In genomic region chr10:60370601-60371061, GRCm38 (mm10) we compare ENCODE assay signal across 12 mouse cellular contexts. TPM values are rescaled to one million over a fixed set of nuclear protein-coding genes. Genes with fewer than 3 reads are reported as not detected.
DNase-seq lines count a peak whose midpoint lies in the region; ATAC-seq and TF ChIP-seq lines count a peak whose summit lies in the region.
"Had no signal": no experiment of that assay in that cellular context is flagged by ENCODE, and none has a peak within 500 bp of the region (broad histone marks: within the 10 kb centered on the region; RNA-seq: fewer than 3 reads in every experiment).

No protein-coding gene starts in this region.

- H3K27ac ChIP-seq in layer of hippocampus, adult 2 months, result peak overlapping the region; percentile 39; the same call in 1 of the 2 replicates
- no peak overlapping the region for H3K27ac ChIP-seq in forebrain, embryonic 10.5 days
- H3K27ac ChIP-seq: kidney, embryonic 15.5 days had no signal

- H3K4me1 ChIP-seq in forebrain, embryonic 10.5 days, result peaks cover 31% of the 10 kb centered on the region

- H3K4me3 ChIP-seq in layer of hippocampus, adult 2 months, result no peak overlapping the region
- H3K4me3 ChIP-seq in forebrain, embryonic 10.5 days, result no peak overlapping the region
- H3K4me3 ChIP-seq: kidney, embryonic 15.5 days had no signal

- peak; percentile 15 for ATAC-seq in common myeloid progenitor, adult 5-6 weeks (replicated peaks; ENCODE audit: low read depth, poor library complexity, severe bottlenecking)
- no peak for ATAC-seq in erythroblast, adult 5-6 weeks (replicated peaks; ENCODE audit: low FRiP score, poor library complexity, severe bottlenecking)
- ATAC-seq: Patski had no signal

- 78% methylated on average over 5 of the region's 5 CpGs for WGBS in forebrain, embryonic 10.5 days

- no peaks in the 10 kb centered on the region for H3K36me3 ChIP-seq in forebrain, embryonic 10.5 days (replicated peaks)
- H3K36me3 ChIP-seq: kidney, embryonic 15.5 days had no signal

- H3K27me3 ChIP-seq in forebrain, embryonic 10.5 days (ENCODE audit: poor library complexity, severe bottlenecking), result no peaks in the 10 kb centered on the region
- H3K27me3 ChIP-seq: kidney, embryonic 15.5 days; Patski had no signal

- no peak for DNase-seq in layer of hippocampus, adult 2 months (ENCODE audit: low spot score in 2 of 2)
- DNase-seq in layer of hippocampus, postnatal 25 days (ENCODE audit: extremely low spot score in 1 of 2, low spot score in 1 of 2), result no peak
- peak; percentile 62 to 67 for DNase-seq in CD8-positive naive resting alpha-beta T cell, adult 2 months (ENCODE audit: low read depth in 2 of 2, low spot score in 2 of 2)
- DNase-seq in spleen, postnatal 4 days (ENCODE audit: low spot score in 2 of 2), result peak; percentile 50 to 77
- DNase-seq in forebrain, embryonic 10.5 days (ENCODE audit: extremely low spot score, low spot score), result no peak
- no peak for DNase-seq in gastrocnemius, adult 18-20 months (ENCODE audit: low spot score)
- DNase-seq: heart, postnatal 14 days; lung, postnatal 14 days had no signal

- TF ChIP-seq CTCF in layer of hippocampus, adult 2 months (conservative IDR thresholded peaks at IDR 0.05), result no peak

- no peaks in the 10 kb centered on the region for H3K9me3 ChIP-seq in forebrain, embryonic 10.5 days
- H3K9me3 ChIP-seq: kidney, embryonic 15.5 days had no signal

RNA-seq across cellular contexts. Expression of gene Vsir, which starts 24.0 kb away (rescaled TPM):
- total RNA-seq in layer of hippocampus, adult 2 months (2021), result 10 to 100 TPM; 17.6 to 23.2 TPM
- 10 to 100 TPM; 25.2 to 25.9 TPM for total RNA-seq in layer of hippocampus, postnatal 25 days (2021)
- 15.4 and 18.5 TPM in 2 replicates for total RNA-seq in common myeloid progenitor, adult 5-6 weeks (2017)
- polyA plus RNA-seq in forebrain, embryonic 10.5 days (2016; fragmentation: Nextera tagmentation; extraction: Ambion mirVana), result 1.2 and 1.4 TPM in 2 replicates
- 78.8 and 104 TPM in 2 replicates for total RNA-seq in erythroblast, adult 5-6 weeks (2015; ENCODE audit: low replicate concordance)
- total RNA-seq in erythroblast, adult 5-6 weeks (2017; ENCODE audit: low replicate concordance), result 77.5 and 165 TPM in 2 replicates
- 1 to 10 TPM; 3.8 to 4.6 TPM for total RNA-seq in gastrocnemius, adult 18-20 months (2021)

RNA-seq across cellular contexts. Expression of gene Gm17455, which starts 28.9 kb away (rescaled TPM):
- total RNA-seq in layer of hippocampus, adult 2 months (2021), result not detected
- 1 to 10 TPM in 1 of 2 experiments, under 1 TPM in 1; 0.34 to 1.2 TPM for total RNA-seq in layer of hippocampus, postnatal 25 days (2021)
- total RNA-seq in common myeloid progenitor, adult 5-6 weeks (2017), result not detected in 2 replicates
- 0.93 and 1.9 TPM in 2 replicates for polyA plus RNA-seq in forebrain, embryonic 10.5 days (2016; fragmentation: Nextera tagmentation; extraction: Ambion mirVana)
- total RNA-seq in erythroblast, adult 5-6 weeks (2015; ENCODE audit: low replicate concordance), result not detected in 2 replicates
- total RNA-seq in erythroblast, adult 5-6 weeks (2017; ENCODE audit: low replicate concordance), result not detected in 2 replicates
- total RNA-seq in gastrocnemius, adult 18-20 months (2021), result not detected
- total RNA-seq: heart, postnatal 14 days had no signal
- polyA plus RNA-seq: Patski had no signal

Comparison
In these comparisons a context has a peak if more than half of its experiments do, and no peak if none do; other contexts are left out.
1. DNase-seq: peak in CD8-positive naive resting alpha-beta T cell, adult 2 months (2 of 2) and spleen, postnatal 4 days (2 of 2); none in layer of hippocampus, adult 2 months (0 of 2), layer of hippocampus, postnatal 25 days (0 of 2), forebrain, embryonic 10.5 days (single experiment) and gastrocnemius, adult 18-20 months (single experiment).